Mouse (Mus musculus) forebrain, embryonic 16.5 days (tissue): ENCODE measurements around the gene Usf3. TPM values are rescaled to one million over a fixed set of nuclear protein-coding genes. Genes with fewer than 3 reads are reported as not detected.
A peak's percentile ranks its signal among the peaks of the same experiment; 100 is the strongest.

Experiments
- ATAC-seq: fragments of 200-750 bp; cut with Nextera tagmentation; 2 replicates; pipeline ENCODE4 v1.8.0; 2017; ENCODE audit warnings: mild to moderate bottlenecking, moderate library complexity
- H3K27ac ChIP-seq: fragments of 300-500 bp; sonication (generic); 2 replicates; pipeline ENCODE4 v1.5.1; 2014; ENCODE audit warnings: low read length, control low read depth
- H3K27me3 ChIP-seq: fragments of 300-500 bp; sonication (generic); replicated peaks from 2 replicates; pipeline ENCODE4 v1.6.1; 2014; ENCODE audit warnings: low read length; ENCODE audit not compliant: control insufficient read depth, insufficient read depth
- H3K36me3 ChIP-seq: fragments of 300-500 bp; sonication (generic); 2 replicates; pipeline ENCODE4 v1.6.1; 2014; ENCODE audit not compliant: control insufficient read depth, insufficient read depth
- H3K4me1 ChIP-seq: fragments of 300-500 bp; sonication (generic); replicated peaks from 2 replicates; pipeline ENCODE4 v1.6.1; 2014; ENCODE audit warnings: low read length; ENCODE audit not compliant: control insufficient read depth, insufficient read depth
- H3K4me2 ChIP-seq: fragments of 300-500 bp; sonication (generic); 2 replicates; pipeline ENCODE4 v1.6.1; 2014; ENCODE audit warnings: mild to moderate bottlenecking, low read length, control low read depth
- H3K4me3 ChIP-seq: fragments of 300-500 bp; sonication (generic); replicated peaks from 2 replicates; pipeline ENCODE4 v1.5.1; 2014; ENCODE audit warnings: mild to moderate bottlenecking, low read length, control low read depth
- H3K9ac ChIP-seq: fragments of 300-500 bp; sonication (generic); replicated peaks from 2 replicates; pipeline ENCODE4 v1.6.1; 2014; ENCODE audit warnings: low read depth, low read length, control low read depth
- H3K9me3 ChIP-seq: fragments of 300-500 bp; sonication (generic); 2 replicates; pipeline ENCODE4 v1.6.1; 2016; ENCODE audit warnings: low read length; ENCODE audit not compliant: control insufficient read depth
- WGBS: fragments of 180-500 bp; shearing (Covaris S2); extraction: QIAGEN DNeasy Blood & Tissue Kit; methylation state at CpG from one replicate; pipeline ENCODE4 v1.1.7; 2014; 5-methylcytosine and 5-hydroxymethylcytosine counted together
- polyA plus RNA-seq: library from polyadenylated mRNA; unstranded; fragments of >200 nt; fragmentation: Nextera tagmentation; extraction: Ambion mirVana; gene quantifications from 2 replicates; pipeline ENCODE4 v1.2.1, GENCODE M21; 2015

The Usf3 gene
- polyA plus RNA-seq: 3.3 and 4.0 TPM in 2 replicates

DNA sequence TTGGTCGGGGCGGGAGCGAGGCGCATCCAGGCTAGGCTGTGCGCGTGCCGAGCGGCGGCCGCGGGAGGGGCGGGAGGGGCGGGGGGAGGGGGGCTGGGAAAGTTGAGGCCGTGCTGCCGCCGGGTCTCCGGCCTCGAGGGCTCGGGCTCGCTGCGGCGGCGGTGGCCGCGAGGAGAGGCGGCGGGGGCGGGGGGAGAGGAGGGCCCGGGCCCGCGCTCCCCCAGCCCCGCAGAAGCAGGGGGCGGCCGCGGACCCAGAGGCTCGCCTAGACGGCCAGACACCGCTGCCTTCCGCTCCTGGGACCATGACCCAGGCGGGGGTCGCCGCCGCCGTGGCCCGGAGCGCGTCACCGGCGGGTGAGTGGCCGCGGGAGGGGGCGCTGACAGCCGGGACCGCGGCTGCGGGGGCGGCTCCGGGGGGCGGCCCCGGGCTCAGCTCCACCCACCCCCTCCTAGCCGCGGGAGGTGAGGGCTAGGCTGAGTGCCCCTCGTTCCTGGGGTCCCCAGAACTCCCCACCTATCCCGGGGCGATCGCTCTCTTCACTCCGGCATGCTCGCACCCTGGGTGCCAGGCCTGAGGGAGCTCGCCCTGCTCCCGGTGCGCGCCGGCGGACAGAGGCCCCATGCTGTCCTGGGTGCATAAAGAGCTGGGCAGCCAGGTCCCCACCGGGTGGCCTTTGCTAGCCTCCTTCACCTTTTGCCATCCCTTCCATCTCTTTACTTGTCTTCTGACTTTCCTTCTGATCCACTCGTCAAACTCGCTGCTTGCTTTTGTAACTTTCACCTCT is at the start of gene Usf3:
Gene Usf3, plus strand, starts transcription at position 92 of the 787 bp plus-strand sequence.
- H3K27me3 ChIP-seq: no peaks in the 10 kb centered on the region
- ATAC-seq: peak; percentile 57
- peaks cover 12% of the 10 kb centered on the region for H3K4me1 ChIP-seq
- peak within 1 kb of the TSS; percentile 79 for H3K4me2 ChIP-seq
- no peaks in the 10 kb centered on the region for H3K36me3 ChIP-seq
- H3K27ac ChIP-seq: peak within 1 kb of the TSS; percentile 84
- peak within 1 kb of the TSS; percentile 59 for H3K4me3 ChIP-seq
- H3K9me3 ChIP-seq: no peaks in the 10 kb centered on the region
- WGBS: 2% methylated on average over 39 of the region's 77 CpGs
- H3K9ac ChIP-seq: peak within 1 kb of the TSS; percentile 92

DNA sequence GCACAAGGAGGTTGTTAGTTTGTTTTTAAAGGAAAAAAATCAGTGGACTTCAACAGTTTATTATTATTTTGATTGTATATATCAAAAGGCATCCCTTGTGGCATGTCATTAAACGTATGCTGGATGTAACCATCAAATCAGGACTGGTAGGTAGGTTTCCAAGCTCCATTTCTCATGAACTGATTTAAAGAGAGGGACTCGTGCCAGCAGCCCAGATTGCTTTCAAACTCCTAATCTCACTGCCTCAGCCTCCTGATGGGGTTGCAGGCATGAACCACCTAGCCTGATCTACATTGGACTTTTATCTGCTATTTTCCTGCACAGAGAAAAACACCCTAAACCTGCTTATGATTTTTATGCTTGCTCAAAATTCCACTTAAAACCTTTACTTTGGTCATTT is 49.3 kb upstream of the Usf3 start:
- no peak for ATAC-seq
- Histone ChIP-seq H3K9ac (no peak overlapping the region), H3K4me1 (peaks cover 2% of the 10 kb centered on the region; the same call in 1 of the 2 replicates), H3K27me3 (no peaks in the 10 kb centered on the region), H3K27ac (no peak overlapping the region), H3K9me3 (no peaks in the 10 kb centered on the region), H3K36me3 (no peaks in the 10 kb centered on the region), H3K4me3 (no peak overlapping the region), H3K4me2 (no peak overlapping the region)
- 74% methylated on average over 2 of the region's 2 CpGs for WGBS

DNA sequence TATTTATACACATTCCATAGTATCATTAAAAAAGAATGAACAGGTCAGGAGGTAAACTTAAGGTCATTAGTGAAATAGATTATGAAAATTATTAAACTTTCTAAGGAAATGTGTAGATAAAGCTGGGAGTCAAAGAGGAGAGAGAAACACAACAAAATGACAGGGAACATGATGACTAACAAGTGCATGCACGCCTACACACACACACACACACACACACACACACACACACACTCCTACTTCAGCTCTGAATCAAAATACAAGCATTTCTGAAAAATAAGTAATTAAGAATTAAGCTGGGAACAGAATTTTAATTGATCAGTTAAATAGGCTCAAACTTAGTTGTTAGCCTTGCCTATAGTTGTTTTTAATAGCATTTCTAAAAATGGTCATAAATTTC is 48.3 kb upstream of the Usf3 start:
- Histone ChIP-seq H3K27ac (no peak overlapping the region), H3K27me3 (no peaks in the 10 kb centered on the region), H3K9ac (no peak overlapping the region), H3K4me1 (peaks cover 2% of the 10 kb centered on the region; the same call in 1 of the 2 replicates), H3K9me3 (no peaks in the 10 kb centered on the region), H3K4me3 (no peak overlapping the region), H3K36me3 (no peaks in the 10 kb centered on the region), H3K4me2 (no peak overlapping the region)
- 73% methylated on average over 1 of the region's 1 CpGs for WGBS
- ATAC-seq: no peak

DNA sequence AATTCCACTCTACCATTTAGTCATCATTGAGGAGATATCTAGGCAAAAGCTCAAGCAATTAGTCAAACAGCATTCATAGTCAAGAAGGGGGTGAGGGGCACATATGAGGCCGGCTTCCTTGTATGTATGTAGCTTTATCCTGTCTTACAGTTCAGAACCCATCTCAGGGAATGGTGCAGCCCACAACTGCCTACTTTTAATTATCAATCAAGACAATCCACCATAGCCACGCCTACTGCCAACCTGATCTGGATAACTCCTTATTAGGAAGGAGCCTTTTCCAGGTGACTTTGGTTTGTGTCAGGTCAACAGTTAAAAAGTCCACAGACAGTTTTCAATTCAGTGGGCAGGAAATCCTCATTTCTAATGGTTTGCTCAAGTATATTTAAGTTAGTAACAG is 47.6 kb upstream of the Usf3 start:
- no peak overlapping the region for H3K9ac ChIP-seq
- no peak overlapping the region for H3K4me3 ChIP-seq
- H3K27ac ChIP-seq: no peak overlapping the region
- no peaks in the 10 kb centered on the region for H3K36me3 ChIP-seq
- no peak overlapping the region for H3K4me2 ChIP-seq
- no peaks in the 10 kb centered on the region for H3K9me3 ChIP-seq
- peaks cover 2% of the 10 kb centered on the region; the same call in 1 of the 2 replicates for H3K4me1 ChIP-seq
- no peak for ATAC-seq
- no peaks in the 10 kb centered on the region for H3K27me3 ChIP-seq
- WGBS: 95% methylated on average over 2 of the region's 2 CpGs

DNA sequence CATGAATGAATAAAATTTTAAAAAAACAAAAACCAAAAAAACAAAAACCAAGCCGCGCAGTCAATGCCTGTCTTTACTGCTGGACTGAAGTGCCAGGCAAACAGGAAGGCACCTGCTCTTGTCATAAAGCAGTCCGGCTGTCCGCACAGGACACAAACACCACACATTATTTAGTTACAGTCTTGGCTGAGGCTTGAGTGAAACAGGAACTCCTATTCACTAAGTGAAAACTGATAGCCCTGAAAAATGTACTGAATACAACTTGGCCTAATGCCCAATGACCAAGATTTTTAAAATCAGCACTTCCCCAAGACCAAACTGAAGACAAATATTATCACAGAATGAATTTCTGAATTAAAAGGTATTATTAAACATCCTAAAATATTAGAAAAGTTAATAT is 46.6 kb upstream of the Usf3 start:
- Histone ChIP-seq H3K27me3 (no peaks in the 10 kb centered on the region), H3K9ac (no peak overlapping the region), H3K4me3 (no peak overlapping the region), H3K4me2 (no peak overlapping the region), H3K27ac (no peak overlapping the region), H3K36me3 (no peaks in the 10 kb centered on the region), H3K9me3 (no peaks in the 10 kb centered on the region), H3K4me1 (peaks cover 2% of the 10 kb centered on the region; the same call in 1 of the 2 replicates)
- ATAC-seq: no peak
- WGBS: 80% methylated on average over 4 of the region's 4 CpGs

DNA sequence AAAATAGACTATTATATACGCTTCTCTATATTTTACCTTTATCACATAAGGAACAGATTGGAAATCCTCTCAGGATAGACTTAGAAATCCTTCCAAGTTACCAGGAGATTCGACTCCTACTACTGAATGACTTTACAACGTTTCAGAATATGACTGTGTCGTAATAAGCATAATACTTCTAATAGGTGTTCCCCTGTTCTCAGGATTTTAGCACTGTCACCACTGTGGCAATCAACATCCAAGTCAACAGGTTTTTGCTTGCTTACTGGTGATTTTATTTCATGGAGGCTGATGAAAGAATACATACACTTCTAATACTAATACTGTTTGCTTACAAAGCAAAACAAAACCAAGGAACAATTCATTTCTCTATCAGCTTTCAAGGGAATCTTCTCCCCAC is 40.7 kb upstream of the Usf3 start:
- no peak for ATAC-seq
- Histone ChIP-seq H3K4me3 (no peak overlapping the region), H3K9me3 (no peaks in the 10 kb centered on the region)

DNA sequence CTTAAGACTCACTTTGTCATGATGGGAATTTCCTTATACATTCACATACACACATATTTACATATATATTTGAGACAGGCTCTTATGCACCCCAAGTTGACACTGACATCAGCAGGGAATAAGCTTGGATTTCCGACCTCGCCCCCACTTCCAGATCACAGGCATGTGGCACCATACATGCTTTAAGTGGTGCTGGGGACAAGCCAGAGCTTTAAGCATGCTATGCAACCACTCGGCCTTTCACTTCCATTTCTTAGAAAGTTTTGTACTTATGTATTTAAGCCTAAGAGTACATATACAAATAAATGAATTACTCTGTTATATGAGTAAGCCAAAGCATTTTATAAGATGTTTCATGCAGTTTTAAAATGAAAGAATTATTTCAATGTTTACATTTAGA is 39.9 kb upstream of the Usf3 start:
- Histone ChIP-seq H3K4me3 (no peak overlapping the region), H3K27me3 (no peaks in the 10 kb centered on the region), H3K27ac (no peak overlapping the region), H3K4me2 (no peak overlapping the region), H3K9ac (no peak overlapping the region), H3K9me3 (no peaks in the 10 kb centered on the region), H3K4me1 (peaks cover 11% of the 10 kb centered on the region), H3K36me3 (no peaks in the 10 kb centered on the region)
- WGBS: 86% methylated on average over 3 of the region's 3 CpGs
- no peak for ATAC-seq

More for the DNA sequence above, 40.7 kb upstream of the Usf3 start:
- H3K4me2 ChIP-seq: no peak overlapping the region
- no peaks in the 10 kb centered on the region for H3K36me3 ChIP-seq
- H3K27me3 ChIP-seq: no peaks in the 10 kb centered on the region
- no peak overlapping the region for H3K27ac ChIP-seq
- H3K4me1 ChIP-seq: 0 out of 2 replicates have a peak, but pooled peaks cover 3% of the 10 kb centered on the region
- 90% methylated on average over 4 of the region's 4 CpGs for WGBS
- no peak overlapping the region for H3K9ac ChIP-seq

DNA sequence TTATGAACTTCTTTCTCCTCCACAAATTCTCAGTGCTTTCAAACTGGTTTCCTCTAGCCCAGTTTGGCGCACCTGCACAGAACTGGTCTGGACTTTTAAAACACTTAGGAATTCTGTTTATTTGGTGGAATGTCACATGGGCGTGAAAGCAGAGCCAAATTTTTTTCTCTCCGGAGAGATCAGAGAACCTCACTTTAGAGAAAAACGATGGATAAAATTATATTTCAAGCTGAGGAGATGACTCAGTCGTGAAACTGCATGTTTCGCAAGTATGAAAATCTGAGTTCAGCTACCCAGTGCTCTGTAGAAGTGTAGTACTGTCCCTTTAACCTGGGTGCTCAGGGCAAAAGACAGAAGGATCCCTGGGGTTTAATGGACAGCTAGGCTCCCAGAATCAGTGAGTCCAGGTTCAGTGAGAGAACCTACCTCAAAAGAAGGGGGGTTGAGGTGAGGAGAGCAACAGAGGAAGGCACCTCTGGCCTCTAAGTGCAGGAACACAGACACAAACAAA is 36.5 kb upstream of the Usf3 start:
- WGBS: 88% methylated on average over 6 of the region's 6 CpGs

DNA sequence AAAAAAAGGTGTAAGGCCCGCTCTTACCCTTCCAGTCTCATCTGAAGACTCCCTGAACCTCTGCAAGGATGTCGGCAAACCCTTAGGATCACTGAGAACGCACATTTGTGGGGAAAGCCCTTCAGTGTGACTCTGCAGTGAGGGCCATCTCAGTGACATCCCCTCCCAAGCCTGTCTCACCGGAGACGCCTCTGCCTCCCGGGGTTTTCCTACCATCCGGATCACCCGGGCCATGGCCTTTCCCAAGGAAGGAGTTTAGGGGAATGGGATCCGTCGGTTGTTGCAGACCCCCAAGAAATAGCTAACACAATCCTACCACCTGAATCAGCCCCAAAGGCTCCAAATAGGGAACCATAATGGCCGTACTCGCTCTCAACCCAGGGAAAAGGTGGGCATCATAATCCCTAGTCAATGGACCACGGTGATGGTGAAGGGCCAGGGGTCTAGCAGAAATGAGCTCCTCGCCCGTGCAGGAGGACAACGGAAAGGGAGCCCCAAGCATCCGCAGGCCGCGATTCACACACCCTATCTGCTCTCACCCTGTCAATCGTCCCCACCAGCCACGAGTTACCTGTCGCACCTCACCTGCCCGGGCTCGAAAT is 34.6 kb upstream of the Usf3 start:
- H3K4me3 ChIP-seq: peak overlapping the region; percentile 88
- peak overlapping the region; percentile 63 for H3K4me2 ChIP-seq
- peak overlapping the region; percentile 98 for H3K27ac ChIP-seq
- H3K4me1 ChIP-seq: peaks cover 15% of the 10 kb centered on the region
- WGBS: under 1% methylated on average over 24 of the region's 24 CpGs
- H3K36me3 ChIP-seq: no peaks in the 10 kb centered on the region
- ATAC-seq: no peak
- peak overlapping the region; percentile 88 for H3K9ac ChIP-seq
- no peaks in the 10 kb centered on the region for H3K27me3 ChIP-seq
- no peaks in the 10 kb centered on the region for H3K9me3 ChIP-seq

More for the DNA sequence above, 36.5 kb upstream of the Usf3 start:
- Histone ChIP-seq H3K27ac (no peak overlapping the region), H3K4me1 (peaks cover 13% of the 10 kb centered on the region), H3K27me3 (no peaks in the 10 kb centered on the region), H3K4me3 (no peak overlapping the region), H3K9ac (no peak overlapping the region), H3K9me3 (no peaks in the 10 kb centered on the region), H3K36me3 (no peaks in the 10 kb centered on the region), H3K4me2 (no peak overlapping the region)
- ATAC-seq: no peak
